Mouse (Mus musculus) right cerebral cortex, postnatal 10 days (tissue): ENCODE data around the gene Vmn1r114.
"Not testable (repeated sequence)": the region's sequence is repeated elsewhere in the genome, so short reads cannot be mapped to it uniquely, and the experiment has no call there.

ENCODE experiments used
- DNase-seq, 2 experiments: peaks; one replicate each; pipeline ENCODE4 v3.0.0; 2021; ENCODE audit warnings: low spot score in 2 of 2

Vmn1r114 gene

GRCm38 (mm10) chr7:20812086-20812485 lies at the start of gene Vmn1r114:
Gene Vmn1r114, minus strand, starts transcription at chr7:20812186.
- DNase-seq = not testable (repeated sequence)

GRCm38 (mm10) chr7:20844885-20845284 lies 32.9 kb upstream of the Vmn1r114 start, which contains the start of gene Vmn1r115:
Gene Vmn1r115, minus strand, starts transcription at chr7:20844985.
- not testable (repeated sequence) for DNase-seq

- DNase-seq = not testable (repeated sequence)
Observed at GRCm38 (mm10) chr7:20786985-20787384, 25.0 kb downstream of the Vmn1r114 start, which contains the start of gene Vmn1r113. Gene Vmn1r113, plus strand, starts transcription at chr7:20787285.

GRCm38 (mm10) chr7:20770885-20771284 lies 41.1 kb downstream of the Vmn1r114 start, which contains the start of gene Vmn1r112:
Gene Vmn1r112, plus strand, starts transcription at chr7:20771185.
- not testable (repeated sequence) for DNase-seq
